Mouse (Mus musculus) stomach, embryonic 16.5 days (tissue): ENCODE results near the gene Ankrd26. TPM values are rescaled to one million over a fixed set of nuclear protein-coding genes. Genes with fewer than 3 reads are reported as not detected.

ENCODE experiments used
- ATAC-seq: fragments of 200-750 bp; cut with Nextera tagmentation; 2 replicates; pipeline ENCODE4 v1.8.0; 2017; ENCODE audit warnings: moderate number of reproducible peaks, moderate TSS enrichment; ENCODE audit not compliant: insufficient read depth, low FRiP score
- H3K27ac ChIP-seq: fragments of 300-500 bp; sonication (generic); 2 replicates; pipeline ENCODE4 v1.5.1; 2014; ENCODE audit warnings: low read length
- H3K27me3 ChIP-seq: fragments of 300-500 bp; sonication (generic); 2 replicates; pipeline ENCODE4 v1.6.1; 2014; ENCODE audit warnings: low read length, control low read depth, mixed read lengths; ENCODE audit not compliant: control insufficient read depth, insufficient read depth
- H3K36me3 ChIP-seq: fragments of 300-500 bp; sonication (generic); 2 replicates; pipeline ENCODE4 v1.6.1; 2014; ENCODE audit warnings: low read length; ENCODE audit not compliant: control insufficient read depth, insufficient read depth
- H3K4me1 ChIP-seq: fragments of 300-500 bp; sonication (generic); 2 replicates; pipeline ENCODE4 v1.6.1; 2014; ENCODE audit warnings: low read length, control low read depth, mixed read lengths; ENCODE audit not compliant: control insufficient read depth, insufficient read depth
- H3K4me2 ChIP-seq: fragments of 300-500 bp; sonication (generic); 2 replicates; pipeline ENCODE4 v1.6.1; 2014; ENCODE audit warnings: low read depth, low read length, mixed read lengths
- H3K4me3 ChIP-seq: fragments of 300-500 bp; sonication (generic); replicated peaks from 2 replicates; pipeline ENCODE4 v1.5.1; 2014; ENCODE audit warnings: mild to moderate bottlenecking, low read length
- H3K9ac ChIP-seq: fragments of 300-500 bp; sonication (generic); 2 replicates; pipeline ENCODE4 v1.6.1; 2014; ENCODE audit warnings: low read length
- H3K9me3 ChIP-seq: fragments of 300-500 bp; sonication (generic); replicated peaks from 2 replicates; pipeline ENCODE4 v1.6.1; 2016; ENCODE audit warnings: low read length, control low read depth; ENCODE audit not compliant: control insufficient read depth
- WGBS: fragments of 180-500 bp; shearing (Covaris S2); extraction: QIAGEN DNeasy Blood & Tissue Kit; methylation state at CpG from one replicate; pipeline ENCODE4 v1.1.7; 2014; 5-methylcytosine and 5-hydroxymethylcytosine counted together
- polyA plus RNA-seq: library from polyadenylated mRNA; unstranded; fragments of >200 nt; fragmentation: Nextera tagmentation; extraction: Ambion mirVana; gene quantifications from 2 replicates; pipeline ENCODE4 v1.2.1, GENCODE M21; 2015

Ankrd26 gene
- polyA plus RNA-seq, 1 experiment from 2014 or later, result 10.4 TPM

DNA sequence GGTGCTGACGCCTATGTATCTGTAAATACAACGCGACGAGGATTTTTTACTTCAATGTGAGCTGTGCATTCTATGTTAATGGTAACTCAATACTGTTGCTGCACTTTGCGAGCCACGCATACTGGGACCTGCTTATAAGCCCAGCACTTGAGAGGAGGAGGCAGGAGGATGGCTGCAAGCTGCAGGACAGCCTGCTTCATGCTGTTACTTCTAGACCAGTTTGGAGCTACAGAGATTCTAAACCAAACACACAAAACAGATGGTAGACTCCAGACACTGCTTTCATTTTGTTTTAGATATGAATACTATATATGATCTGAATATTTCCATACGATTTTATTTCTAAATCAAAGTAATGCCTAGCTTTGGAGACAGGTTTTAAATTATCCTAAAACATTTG is 41.4 kb downstream of the Ankrd26 start:
- no peak overlapping the region for H3K4me3 ChIP-seq
- 94% methylated on average over 7 of the region's 7 CpGs for WGBS
- no peak overlapping the region for H3K9ac ChIP-seq
- H3K27me3 ChIP-seq, result no peaks in the 10 kb centered on the region
- no peaks in the 10 kb centered on the region for H3K9me3 ChIP-seq
- no peak overlapping the region for H3K27ac ChIP-seq
- peaks cover 8% of the 10 kb centered on the region for H3K36me3 ChIP-seq
- no peak for ATAC-seq
- no peak overlapping the region for H3K4me2 ChIP-seq
- no peaks in the 10 kb centered on the region for H3K4me1 ChIP-seq

DNA sequence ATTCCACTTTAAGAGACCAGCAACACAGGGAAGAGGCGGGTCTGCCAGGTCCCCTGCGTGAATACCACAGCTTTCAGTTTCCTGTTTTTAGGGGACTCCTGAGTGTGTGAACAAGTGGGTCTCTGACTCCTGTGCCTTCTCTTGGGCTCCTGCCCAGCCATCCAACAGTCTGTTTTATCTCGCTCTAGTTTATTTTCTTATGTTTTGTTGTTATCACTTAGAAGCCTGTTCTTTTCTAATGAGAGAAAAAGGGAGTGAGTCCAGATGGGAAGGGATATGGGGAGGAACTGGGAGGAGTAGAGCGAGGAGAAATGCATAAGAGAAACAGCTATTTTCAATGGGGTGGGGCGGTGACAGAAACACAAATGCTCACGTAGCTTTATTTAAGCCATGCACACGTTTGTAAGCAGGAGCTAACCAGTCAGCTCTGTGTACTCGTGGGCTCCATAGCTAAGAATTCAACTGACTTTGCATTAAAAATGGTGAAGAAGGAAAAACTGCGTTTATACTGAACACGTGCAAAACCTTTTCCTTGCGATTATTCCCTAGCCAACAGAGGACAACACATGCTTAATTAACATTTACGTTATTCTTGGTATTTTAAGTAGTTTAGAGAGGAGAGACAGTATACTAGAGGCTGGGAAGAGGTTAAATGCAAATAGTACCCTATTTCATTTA is 48.6 kb downstream of the Ankrd26 start:
- H3K36me3 ChIP-seq, result peaks cover 16% of the 10 kb centered on the region; the same call in 1 of the 2 replicates
- no peak for ATAC-seq
- H3K4me1 ChIP-seq, result no peaks in the 10 kb centered on the region

DNA sequence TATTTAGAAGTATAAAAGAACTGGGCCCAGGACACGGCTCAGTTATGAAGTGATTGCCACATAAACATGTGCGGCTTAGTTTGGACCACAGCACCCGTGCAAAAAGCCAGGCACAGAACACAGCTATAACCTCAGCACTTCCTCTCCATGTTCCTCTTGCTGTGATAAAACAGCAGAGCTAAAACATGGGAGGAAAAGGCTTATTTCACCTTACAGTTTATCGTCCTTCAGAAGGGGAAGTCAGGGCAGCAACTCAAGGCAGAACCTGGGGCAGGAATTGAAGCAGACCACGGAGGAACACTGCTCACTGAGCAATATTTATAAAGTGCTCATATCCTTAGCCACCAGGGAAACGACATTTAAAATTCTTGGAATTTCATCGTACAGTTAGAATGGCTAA is 63.0 kb downstream of the Ankrd26 start:
- no peak for ATAC-seq
- Histone ChIP-seq H3K4me3 (no peak overlapping the region), H3K36me3 (peaks cover 3% of the 10 kb centered on the region; the same call in 1 of the 2 replicates), H3K4me2 (no peak overlapping the region), H3K9me3 (no peaks in the 10 kb centered on the region), H3K27ac (no peak overlapping the region), H3K4me1 (no peaks in the 10 kb centered on the region), H3K9ac (no peak overlapping the region), H3K27me3 (no peaks in the 10 kb centered on the region)
- WGBS, result 81% methylated on average over 7 of the region's 7 CpGs

More for the DNA sequence above, 48.6 kb downstream of the Ankrd26 start:
- Histone ChIP-seq H3K27me3 (no peaks in the 10 kb centered on the region), H3K27ac (no peak overlapping the region), H3K4me3 (no peak overlapping the region), H3K9me3 (no peaks in the 10 kb centered on the region), H3K9ac (no peak overlapping the region), H3K4me2 (no peak overlapping the region)
- WGBS, result 92% methylated on average over 12 of the region's 12 CpGs

DNA sequence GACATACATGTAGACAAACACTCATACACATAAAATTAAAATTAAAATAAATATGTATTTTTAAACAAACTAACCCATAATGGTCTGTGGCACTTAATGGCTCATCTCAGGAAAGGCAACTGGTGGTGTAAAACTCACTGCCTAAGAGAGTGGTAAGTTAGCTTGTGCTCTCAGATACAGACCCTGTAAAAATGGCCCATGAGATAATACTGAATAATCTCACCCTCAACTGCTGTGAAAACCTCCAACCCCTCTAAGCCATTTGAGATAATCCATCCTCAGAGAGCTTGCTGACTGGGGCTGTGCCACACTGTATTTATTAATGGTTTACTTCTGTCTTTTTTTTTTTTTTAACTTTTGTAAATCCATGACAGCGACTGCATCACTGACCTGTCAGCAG is 79.9 kb downstream of the Ankrd26 start:
- Histone ChIP-seq H3K4me2 (no peak overlapping the region), H3K4me3 (no peak overlapping the region), H3K4me1 (no peaks in the 10 kb centered on the region; the same call in 1 of the 2 replicates), H3K27me3 (no peaks in the 10 kb centered on the region), H3K36me3 (no peaks in the 10 kb centered on the region), H3K9ac (no peak overlapping the region), H3K27ac (no peak overlapping the region), H3K9me3 (no peaks in the 10 kb centered on the region)
- no peak for ATAC-seq
- WGBS, result 83% methylated on average over 1 of the region's 1 CpGs

DNA sequence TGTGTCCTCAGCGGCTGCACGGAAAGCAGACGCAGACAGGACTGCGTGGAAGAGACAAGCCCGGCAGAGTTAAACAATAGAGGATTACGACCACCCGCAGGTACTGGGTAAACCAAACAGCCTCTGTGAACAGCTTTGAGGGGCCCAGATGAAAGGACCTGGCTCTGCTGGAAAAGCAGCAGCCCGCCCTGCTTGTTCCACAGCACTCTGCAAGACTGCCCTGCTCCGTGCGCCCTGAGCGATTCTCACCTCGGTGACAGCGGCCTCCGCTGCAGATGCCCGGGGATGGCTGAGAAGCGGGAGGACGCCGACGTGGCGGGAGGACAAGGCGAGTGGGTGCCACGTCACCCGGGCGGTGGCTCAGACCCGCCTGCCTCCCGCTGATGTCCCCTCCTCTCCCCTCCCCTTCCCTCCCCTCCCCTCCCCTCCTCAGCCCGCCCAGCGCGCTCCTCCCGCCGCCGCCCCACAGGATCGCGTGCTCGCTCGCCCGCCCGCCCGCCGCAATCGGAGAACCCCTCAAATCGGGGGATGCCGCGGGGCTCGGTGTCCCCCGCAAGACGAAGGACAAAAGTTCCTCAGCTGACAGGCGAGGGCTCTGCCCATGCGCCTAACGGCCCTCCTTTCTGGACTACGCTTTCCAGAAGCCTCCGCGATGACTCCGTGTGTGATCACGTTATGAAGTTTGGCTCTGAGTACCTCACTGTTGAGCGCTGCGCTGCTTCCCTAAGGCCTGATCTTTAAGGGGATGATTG is 82.9 kb downstream of the Ankrd26 start, which contains the start of gene Zfp9:
Zfp9 (minus strand) TSS at position 364 of the 752 bp plus-strand sequence.
- peak within 1 kb of the TSS; percentile 67 for H3K4me2 ChIP-seq
- H3K36me3 ChIP-seq, result no peaks in the 10 kb centered on the region
- peak within 1 kb of the TSS; percentile 82 for H3K9ac ChIP-seq
- peak within 1 kb of the TSS; percentile 67 for H3K4me3 ChIP-seq
- H3K27ac ChIP-seq, result peak within 1 kb of the TSS; percentile 82
- ATAC-seq, result peak; percentile 92
- H3K4me1 ChIP-seq, result peaks cover 5% of the 10 kb centered on the region; the same call in 1 of the 2 replicates
- no peaks in the 10 kb centered on the region for H3K27me3 ChIP-seq
- H3K9me3 ChIP-seq, result no peaks in the 10 kb centered on the region
- WGBS, result under 1% methylated on average over 47 of the region's 57 CpGs

DNA sequence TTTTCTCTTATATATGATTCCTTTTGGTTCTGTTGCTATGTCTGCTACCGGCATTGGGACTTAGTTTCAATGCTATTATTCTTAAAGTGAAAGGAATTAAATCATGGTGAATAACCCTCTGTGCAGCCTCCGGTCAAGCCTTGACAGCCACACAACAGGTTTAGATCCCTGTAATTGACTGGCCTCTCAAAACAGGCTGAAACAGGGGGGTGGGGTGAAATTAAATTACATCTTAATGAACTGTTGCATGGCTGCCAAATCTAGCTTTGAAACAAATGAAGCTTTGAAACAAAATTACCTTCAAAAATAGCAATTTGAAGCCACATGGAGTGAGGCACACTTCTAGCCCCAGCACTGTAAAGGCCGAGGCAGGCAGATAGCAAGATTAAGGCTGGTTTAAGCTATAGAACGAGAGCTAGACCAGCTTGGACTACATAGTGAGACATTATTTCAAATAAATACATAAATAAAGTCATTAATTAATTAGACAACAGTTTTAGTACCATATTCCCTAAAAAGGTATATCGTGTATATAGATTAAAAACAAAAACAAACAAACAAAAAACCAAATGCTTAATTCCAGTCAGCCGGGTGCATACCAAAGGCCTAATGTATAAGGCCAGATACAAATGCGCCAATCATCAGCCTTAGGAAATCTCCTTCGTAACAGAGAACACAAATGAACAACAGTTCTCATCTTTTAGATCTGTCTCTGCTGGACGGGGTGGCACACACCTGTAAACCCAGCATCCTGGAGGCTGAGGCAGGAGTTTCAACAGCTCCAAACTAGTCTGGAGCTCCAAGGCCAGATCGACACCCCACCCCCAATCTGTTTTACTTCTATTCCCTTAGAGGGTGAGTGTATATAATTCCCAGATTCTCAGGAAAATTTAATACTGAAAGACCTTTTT is 83.9 kb downstream of the Ankrd26 start:
- Histone ChIP-seq H3K9ac (peak overlapping the region; percentile 82), H3K9me3 (no peaks in the 10 kb centered on the region), H3K4me2 (peak overlapping the region; percentile 67), H3K4me3 (peak overlapping the region; percentile 67), H3K36me3 (no peaks in the 10 kb centered on the region), H3K27ac (peak overlapping the region; percentile 76), H3K27me3 (no peaks in the 10 kb centered on the region), H3K4me1 (peaks cover 5% of the 10 kb centered on the region; the same call in 1 of the 2 replicates)
- 33% methylated on average over 10 of the region's 10 CpGs for WGBS
- ATAC-seq, result no peak

DNA sequence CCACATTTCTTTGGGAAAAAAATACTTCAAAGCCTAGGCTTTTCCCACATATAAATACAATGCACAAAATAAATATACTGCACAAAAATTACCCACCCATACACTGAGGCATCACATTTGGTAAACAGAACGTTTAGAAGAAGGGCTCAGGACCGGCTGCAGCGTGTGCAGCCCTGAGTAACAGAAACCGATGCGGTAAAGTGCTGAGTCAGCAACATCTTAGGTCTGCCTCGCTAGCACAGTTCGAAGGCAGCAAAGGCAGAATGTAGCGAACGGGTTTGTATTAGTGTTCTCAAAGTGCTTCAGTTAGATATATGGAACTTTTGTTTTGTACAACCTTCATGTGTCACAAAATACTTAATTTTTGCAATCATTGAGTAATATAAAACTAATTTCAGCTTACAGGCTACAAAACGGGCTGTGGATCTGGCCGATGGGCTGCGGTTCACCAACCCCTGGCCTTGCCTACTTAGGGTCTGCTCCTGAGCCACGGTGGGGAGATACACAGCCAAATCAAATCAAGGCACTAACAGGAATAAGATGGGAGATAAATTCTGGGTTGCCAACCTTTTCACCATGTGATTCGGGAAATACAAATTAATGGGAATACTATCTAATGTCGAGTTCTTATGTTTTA is 99.8 kb downstream of the Ankrd26 start:
- no peak overlapping the region for H3K27ac ChIP-seq
- ATAC-seq, result no peak
- peaks cover 14% of the 10 kb centered on the region; the same call in 1 of the 2 replicates for H3K36me3 ChIP-seq
- no peaks in the 10 kb centered on the region for H3K4me1 ChIP-seq
- no peak overlapping the region for H3K9ac ChIP-seq
- no peak overlapping the region for H3K4me2 ChIP-seq
- 81% methylated on average over 15 of the region's 15 CpGs for WGBS
- no peaks in the 10 kb centered on the region for H3K27me3 ChIP-seq
- H3K9me3 ChIP-seq, result no peaks in the 10 kb centered on the region
- no peak overlapping the region for H3K4me3 ChIP-seq

DNA sequence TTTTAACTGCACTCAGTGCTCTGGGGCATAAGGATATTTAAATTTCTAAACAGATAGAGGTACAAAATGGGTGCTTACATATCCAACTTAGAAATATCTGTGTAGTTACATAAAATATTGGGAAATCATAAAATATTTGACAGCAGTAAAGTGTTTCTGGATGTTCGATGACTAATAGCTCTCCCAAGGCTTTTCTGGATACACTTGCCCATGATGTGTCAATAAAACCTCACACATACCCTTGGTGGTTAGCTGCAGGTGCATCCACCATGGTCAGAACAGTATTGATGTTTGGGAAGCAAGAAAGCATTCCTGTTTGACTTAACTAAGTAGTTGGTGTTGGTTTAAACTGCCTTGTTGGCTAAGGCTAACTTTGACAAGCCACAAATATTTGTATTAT is 104.3 kb downstream of the Ankrd26 start:
- Histone ChIP-seq H3K27ac (no peak overlapping the region), H3K36me3 (no peaks in the 10 kb centered on the region), H3K9ac (no peak overlapping the region), H3K27me3 (no peaks in the 10 kb centered on the region), H3K4me1 (peaks cover 8% of the 10 kb centered on the region), H3K9me3 (no peaks in the 10 kb centered on the region), H3K4me2 (no peak overlapping the region), H3K4me3 (no peak overlapping the region)
- no peak for ATAC-seq
- 85% methylated on average over 1 of the region's 1 CpGs for WGBS
